Mouse (Mus musculus) right cerebral cortex, postnatal 10 days (tissue): ENCODE data around the gene Gypa.
A peak's percentile ranks its signal among the peaks of the same experiment; 100 is the strongest.

Source experiments
- DNase-seq, 2 experiments: peaks; one replicate each; pipeline ENCODE4 v3.0.0; 2021; ENCODE audit warnings: low spot score in 2 of 2

Gypa gene

DNA sequence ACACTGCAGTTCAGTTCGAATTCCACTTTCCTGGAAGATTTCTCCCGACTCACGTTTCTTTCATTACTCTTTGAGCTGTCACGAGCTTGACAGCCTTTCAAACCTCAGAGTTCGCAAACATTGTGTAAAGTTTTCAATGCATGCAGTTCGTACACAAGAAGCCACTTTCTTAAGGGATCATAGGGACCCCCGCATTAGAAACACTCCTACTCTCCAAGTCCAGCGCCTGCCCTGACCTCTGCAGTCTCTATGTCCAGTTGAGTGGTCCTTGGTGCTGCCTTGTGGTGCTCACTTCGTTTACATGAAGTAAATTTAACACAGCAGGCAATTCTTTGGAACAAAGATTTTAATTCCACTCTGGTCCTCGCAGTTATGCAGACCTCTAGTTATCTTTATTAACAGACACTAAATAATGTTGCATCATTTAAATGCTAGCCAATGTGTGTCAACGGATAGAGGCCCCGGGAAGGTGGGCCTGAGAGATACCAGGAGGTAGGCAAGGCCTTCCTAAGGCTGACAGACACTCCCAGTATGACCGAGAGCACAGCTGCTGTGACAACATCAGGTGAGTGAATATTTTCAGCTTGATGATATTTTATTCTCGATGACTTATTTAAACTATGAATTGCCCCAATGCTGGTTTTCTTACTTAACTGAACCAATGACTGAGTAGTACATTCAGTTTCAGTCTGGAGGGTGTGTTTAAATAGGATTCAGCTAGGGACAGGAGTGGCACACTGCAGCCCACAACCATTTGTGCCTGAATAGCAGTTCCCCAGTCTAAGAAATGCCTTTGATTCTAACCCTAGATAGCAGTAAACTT, at the start of gene Gypa:
Gypa (plus strand) TSS at position 259 of the 823 bp plus-strand sequence.
- no peak for DNase-seq

DNA sequence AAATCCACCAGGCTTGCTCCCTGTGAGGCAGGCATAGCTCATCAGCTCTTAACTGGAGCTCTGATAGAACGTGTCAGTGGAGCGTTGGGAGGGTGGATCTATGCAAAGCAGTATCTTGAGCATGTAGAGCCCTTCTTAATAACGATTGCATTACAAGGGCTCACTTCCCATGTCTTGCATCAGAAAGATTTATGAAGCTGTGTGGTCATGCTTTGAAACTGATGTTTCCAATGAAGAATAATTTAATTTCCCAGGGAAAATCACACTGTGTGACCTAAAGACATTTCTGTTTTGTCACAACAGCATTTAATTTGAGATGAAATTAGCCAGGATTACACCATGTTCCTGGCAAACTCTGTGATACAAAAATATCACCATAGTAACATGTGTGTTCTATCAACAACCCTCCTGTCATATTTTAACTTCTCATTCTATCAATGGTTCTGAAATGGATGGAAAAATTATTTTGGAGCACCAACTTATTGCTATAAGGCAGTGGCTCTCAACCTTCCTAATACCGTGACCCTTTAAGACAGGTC, 49.0 kb upstream of the Gypa start:
- no peak for DNase-seq

DNA sequence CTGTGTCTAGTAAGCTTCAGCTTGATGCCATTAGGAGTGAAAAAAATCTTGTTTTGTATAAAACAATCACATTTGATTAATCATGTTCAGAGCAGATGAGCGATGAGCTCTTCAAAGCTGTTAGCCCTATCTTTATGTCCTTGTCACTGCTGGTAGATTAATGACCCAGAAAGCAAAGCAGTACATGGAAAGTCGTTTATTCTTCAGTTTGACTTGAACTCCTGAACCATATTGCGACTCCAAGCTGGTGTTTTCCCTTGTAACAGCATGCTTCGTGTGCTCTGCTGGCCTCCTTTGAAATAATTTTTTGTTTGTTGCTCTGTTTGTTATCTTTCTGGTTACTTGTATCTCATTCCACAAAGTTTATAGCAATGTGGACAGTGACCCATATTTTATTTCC, 46.4 kb upstream of the Gypa start:
- no peak for DNase-seq

DNA sequence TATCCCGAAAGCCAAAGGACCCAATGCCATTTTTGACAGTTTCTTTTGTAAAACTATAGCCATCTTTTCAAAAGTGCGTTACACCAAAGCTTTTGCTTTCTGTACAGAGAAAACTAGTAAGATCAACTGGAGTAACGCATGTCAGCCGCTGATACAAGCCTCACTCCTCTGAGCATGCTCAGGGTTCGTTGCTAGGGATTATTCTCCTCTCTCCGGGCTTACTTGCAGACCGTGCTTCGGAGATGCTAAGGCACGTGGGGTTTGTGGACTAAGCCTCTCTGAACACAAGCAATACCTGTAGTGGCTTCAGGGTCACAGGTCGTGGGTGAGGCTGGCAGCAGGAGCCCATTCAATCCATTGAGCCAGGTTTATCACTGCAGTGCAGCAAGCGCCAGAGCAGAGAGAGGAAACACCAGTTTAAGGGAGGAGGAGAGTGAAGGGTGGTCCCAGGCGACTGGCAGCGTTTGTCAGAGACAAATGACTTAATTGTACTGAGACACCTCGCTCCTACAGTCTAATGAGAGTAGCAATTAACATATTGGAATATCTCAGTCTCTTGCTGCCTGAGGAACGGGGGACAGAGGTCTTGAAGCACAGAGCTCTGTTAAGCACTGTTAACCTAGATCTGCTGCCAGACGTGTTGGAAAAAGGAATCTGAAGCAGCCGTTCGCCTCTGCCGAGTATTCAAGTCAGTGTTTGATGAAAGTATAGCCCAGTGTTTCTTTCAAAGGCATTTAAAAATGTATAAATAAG, 41.5 kb upstream of the Gypa start:
- DNase-seq: peak; percentile 18 to 21

DNA sequence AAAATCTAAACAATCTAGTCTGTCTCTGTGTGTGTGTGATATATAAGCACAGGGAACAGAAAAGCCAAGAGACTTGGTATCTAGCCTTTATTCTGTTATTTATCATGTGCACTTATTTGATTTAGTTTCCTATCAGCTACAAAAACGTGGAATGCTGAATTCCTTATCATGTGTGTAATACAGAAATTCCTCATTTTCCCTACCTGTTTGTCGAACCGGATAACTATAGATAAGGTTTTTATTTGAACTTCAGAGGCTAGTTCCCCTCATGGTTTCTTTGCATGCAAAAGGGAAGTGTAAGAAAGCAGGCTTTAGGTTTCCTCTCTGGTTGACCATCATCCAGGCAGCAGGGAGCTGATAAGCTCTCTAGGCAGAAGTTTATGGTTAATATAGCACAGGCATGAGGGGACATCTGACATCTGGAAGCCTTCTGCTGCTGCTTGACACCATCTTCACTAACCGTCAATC, 30.1 kb upstream of the Gypa start:
- no peak for DNase-seq

DNA sequence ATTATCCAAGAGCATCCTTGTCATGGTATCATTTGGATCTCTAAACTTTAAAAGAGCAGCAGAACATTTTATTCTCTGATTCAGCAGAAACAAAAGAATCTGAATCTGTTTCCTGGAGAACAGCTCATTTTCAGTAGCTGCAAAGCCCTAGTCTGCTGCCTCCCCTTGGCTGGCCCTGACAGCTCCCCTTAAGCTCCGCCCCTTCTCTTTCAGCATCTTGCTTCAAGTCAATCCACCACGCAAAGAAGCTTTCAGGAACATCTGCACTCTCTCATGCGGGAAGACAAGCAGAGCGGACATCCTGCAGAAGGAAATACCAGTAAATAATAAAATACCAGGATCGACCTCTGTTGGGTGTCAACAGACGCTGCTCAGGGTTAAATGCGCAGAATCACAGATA, 18.6 kb upstream of the Gypa start:
- DNase-seq: no peak

DNA sequence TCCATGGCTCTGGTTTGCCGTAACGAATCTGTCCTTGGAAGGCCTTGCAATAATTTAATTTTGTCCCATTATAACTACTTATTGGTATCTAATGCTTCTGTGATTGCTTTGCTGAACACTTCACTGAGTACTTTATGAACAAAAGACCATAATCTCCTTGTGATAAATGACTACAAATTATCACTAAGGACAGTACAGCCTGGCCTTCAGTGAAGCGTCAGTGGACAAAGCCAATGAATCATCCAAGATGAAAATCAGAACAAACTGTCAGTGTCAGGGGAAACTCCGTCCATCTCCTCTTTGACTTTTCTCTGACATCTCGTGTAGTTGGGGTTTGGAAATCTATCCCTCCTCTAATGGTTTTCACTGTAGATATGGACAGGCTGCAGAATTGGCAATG, 15.4 kb upstream of the Gypa start:
- no peak for DNase-seq

DNA sequence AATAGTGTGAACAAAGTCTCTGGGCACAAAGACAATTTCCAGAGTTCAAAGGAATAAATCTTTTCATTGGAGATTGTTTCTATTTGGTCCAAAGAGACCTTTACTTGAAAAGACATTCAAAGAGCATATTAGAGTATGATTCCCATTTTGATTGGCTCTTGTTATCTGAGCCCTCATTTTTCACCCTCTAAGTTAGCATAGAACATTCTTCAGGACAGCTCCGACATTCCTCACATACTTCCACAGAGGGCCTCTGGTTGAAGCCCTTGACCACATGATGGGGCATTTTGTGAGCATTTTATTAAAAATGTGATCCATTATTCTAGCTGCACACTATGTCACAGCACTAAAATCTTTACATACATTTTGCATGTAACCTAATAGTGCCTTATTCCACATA, 14.5 kb upstream of the Gypa start:
- DNase-seq: no peak

DNA sequence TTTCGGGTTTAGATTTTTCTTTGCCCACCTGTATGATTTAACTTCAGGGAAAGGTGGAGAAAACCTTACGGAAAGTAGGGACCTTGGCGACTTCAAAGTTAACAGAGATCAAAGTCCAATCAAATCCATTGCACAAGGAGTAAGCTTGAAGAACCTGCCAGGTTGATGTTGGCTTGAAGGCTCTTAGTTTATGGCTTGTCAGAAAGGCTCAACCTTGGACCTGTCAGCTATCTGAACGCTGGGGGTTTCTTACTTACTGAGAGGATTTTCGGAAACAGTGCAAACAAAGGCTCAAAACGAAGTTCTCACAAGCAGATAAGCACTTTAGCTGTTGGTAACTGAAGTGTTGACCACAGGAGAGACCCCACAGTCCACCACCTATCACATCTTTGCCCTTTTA, 11.4 kb upstream of the Gypa start:
- no peak for DNase-seq

DNA sequence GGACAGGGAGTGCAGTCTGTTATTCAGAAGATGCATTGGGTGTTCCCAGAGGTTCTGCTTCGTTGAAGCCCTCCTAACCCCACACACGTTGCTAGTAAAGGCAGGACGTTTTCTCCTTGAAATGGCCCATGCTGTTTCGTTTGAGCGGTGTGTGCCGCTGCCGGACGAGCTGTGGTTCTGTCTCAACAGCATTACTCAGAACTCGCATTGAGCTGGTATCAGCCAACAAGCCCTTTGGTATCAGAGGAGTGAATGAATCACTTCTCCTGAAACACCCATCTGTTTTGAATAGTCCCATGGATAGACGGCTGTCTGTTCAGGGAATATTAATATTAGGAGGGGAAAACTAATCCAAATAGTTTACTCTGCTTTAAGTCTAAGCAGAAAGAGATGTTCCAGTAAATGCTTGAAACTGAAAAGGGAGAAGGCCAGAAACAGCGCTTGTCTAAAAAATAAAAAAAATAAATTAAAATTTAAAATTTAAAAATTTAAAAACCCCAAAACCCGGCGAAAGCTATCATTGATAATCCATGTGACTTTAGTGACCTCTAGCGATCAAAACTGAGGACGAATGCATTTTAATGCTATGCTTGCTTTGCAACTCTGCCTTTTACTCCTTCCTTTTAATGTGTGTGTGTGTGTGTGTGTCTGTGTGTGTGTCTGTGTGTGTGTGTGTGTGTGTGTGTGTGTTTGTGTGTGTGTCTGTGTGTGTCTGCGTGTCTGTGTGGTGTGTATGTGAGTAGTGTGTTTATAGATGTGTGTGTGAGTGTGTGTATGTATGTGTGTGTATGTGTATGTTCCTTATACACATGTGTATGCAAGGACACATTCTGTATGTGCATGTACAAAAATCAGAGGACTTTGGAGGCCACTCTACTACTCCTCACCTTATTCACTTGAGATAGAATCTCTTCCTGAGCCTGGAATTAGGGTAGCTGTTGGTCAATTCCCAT, 10.5 kb upstream of the Gypa start:
- DNase-seq: peak in 1 of 2 experiments; percentile 29

DNA sequence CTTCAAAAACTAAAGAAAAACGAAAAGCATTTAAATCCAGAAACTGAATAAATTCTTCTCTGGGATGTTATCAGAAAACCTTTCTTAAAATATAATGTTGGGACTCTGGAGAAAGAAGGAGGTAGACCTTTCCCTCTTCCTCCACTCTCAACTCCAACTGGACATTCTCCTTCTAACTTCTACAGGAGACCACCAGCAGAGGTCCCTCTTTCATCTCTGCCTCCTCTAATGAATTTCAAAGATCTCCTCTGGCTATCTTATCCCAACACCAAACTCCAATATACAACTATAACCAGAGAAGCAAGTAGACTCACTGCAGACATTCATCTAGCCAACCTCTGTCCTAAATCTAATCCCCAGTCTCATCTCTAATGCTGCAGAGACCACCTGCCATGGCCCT, 2.0 kb upstream of the Gypa start:
- DNase-seq: no peak

DNA sequence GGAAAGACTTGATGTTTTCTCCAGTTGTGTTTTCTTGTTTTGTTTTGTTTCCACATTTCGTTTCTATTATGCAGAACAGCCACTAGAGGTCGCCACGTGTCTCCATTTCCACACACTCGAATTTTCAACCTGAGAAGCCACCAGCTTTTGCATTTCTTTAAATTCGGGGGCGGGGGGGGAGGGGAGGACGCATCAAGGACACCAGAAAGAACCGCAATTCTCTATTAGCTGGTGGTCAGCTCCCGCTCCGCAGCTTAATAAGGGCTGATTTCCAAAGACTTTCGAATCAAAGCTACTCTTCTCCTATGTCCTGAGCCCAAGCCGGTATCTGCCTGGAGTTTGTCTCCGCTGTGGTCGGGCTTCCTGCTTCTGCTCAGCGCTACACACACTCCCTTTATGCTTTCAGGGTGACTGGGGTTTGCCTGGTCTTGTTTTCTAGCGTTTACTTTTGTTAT, 567 bp upstream of the Gypa start:
- DNase-seq: peak; percentile 42 to 71

DNA sequence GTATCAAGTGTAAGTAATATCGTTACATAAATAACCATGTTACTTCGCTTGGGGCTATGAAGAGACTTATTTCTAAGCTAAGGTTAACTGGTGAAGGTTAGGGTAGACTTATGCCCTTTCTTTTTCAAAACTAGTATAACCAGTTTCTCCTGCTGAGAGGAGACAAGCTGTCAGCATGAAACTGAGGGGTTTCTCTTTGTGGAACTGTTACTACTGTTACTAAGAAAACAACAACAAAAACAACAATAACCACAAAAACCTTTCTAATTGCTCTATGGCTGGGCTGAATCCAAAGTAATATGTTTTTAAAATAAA, 722 bp downstream of the Gypa start:
- no peak for DNase-seq

DNA sequence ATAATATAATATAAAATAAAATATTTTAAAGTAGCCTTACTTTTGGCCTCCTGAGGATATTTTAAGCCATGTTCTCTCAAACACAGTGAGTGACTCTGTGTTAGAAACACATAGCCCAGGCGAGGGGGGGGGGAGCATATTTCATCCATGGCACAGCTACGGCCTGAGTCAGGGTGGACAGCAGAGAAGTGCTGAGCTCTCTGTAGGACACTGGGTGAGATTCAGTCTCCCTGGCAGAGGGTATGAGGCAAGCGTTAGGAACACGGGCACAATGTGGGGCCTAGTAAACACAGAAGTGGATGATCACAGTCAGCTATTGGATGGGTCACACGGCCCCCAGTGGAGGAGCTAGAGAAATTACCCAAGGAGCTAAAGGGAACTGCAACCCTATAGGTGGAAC, 1.2 kb downstream of the Gypa start:
- DNase-seq: no peak

DNA sequence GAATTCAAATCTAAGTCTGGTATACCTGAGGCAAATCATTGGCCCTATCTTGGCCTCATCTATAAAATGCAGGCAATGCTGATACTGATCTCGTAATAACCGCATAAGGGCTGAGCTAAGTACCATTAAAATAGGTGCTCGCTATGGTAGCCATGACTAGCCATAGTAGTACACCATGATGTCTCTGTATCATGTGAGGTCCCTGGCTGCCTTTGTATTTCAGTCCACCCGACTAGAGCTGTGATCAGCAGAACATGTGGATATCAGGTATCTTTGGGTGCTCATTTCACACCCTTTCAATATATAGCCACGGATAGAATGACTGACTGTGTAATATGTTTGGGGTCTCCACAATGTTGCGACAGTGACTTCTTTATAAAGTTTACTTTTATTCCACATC, 1.9 kb downstream of the Gypa start:
- no peak for DNase-seq

DNA sequence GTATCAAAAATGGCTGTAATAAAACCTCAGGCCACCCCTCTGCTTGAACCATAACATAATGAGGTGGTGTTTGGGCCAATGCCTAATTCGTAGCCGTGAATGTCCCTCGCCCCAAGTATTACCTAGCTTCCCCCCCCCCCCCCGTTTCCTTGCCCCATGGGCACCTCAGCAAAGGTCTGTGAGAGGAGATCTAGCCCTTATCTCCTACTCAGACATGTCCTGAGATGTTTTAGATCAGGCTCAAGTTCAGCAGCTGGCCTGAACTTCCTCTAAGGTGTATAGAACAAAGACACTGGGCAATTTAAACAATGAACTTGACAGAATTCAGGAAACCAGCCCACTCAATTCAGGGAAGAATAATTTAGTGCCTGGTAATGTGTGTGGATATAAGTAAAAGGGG, 3.7 kb downstream of the Gypa start:
- no peak for DNase-seq

DNA sequence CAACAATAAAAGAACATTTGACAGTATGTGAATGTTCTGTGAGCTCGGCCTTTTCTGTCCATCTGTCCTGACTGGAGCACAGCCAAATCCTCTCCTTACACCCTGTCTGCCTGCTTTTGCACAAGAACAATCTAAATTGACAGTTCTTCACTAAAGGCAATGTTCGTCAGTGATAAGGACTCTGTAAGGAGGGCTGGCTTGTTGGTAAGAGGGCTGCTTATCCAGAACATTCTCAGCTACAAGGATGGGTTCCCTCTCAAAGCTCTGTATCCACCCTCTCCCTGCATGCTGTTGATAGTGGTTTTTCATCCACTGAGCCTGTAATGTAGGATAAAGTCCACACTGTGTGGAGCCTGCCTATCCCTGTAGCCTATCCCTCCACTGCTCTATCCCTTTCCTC, 6.7 kb downstream of the Gypa start:
- DNase-seq: no peak

DNA sequence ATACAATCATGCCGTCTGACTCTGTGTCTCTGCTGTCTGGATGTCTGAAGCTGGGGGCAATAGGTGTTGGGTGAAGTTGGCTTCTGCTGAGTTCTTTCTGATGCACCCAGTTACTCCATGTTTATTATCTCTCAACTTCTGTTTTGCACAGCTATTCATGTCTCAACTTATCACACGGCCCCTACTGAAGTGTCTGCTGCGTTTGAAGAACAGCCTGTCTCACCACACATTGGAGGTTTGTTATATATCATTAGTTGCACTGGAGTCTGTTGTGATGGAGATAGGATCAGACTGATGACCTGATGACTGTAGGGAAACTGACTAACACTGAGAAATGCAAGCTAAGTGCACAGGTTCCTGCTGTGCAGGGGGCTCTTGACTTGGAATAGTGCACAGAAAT, 7.2 kb downstream of the Gypa start:
- DNase-seq: no peak

DNA sequence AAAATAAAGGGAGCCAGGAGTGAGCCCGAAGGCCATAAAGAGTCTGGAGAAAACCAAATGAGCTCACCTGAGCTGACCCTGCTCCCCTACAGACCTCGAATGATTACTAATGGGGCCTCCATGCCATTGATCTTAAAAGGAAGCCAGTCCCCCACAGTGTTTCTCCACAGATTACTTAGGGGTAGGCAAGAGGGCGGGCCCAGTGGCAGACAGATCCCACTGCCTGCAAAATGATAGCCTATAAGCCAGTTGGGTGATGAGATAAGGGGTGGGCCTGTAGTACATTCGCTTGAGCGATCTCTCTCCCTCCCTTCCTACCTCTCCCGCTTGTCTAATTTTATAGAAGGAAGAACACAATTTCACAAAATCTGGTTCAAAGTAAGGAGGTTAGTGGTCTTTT, 7.7 kb downstream of the Gypa start:
- DNase-seq: no peak

DNA sequence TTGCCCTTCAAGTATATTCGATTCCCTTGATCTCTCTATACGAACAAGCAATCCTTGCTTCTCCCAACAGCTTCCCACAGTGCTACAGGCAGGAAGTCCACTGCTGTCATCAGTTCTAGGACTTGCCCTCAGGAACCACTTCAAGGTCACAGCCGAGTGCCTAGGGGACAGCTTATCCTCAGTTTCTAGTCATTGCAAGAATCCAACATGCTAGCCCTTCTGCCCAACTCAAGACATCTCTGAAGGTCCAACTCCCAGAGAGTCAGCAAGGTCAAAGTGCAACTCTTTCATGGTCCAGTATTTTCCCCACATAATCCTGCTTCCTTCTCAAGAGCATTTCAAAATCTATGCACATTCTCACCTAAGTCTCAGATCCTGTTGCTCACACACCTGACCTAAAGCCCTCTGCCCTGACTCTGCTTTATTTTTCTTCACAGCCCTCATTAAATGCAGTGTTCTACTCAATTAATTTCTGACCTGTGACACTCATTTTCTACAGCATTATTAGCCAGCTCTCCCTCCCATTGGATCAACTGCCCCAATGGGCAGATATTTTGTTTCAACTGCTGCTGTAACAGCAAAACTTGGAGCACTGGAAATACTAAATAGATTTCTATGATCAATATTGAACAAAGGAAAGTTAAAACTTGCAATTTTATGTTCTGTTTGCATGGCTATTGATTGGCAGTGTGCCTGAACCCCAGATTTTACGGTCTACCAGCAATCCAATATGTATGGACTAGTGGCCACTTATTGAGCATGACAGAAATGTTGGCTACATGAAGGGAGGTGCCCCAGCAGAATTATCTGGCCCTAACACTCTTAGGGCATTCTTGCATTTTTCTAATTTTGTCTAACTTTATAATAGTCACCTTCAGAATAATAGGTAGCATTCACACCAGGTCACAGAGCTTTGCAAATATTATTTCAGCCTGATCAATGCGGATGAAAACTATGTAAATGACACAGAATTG, 33.1 kb downstream of the Gypa start:
- DNase-seq: no peak

DNA sequence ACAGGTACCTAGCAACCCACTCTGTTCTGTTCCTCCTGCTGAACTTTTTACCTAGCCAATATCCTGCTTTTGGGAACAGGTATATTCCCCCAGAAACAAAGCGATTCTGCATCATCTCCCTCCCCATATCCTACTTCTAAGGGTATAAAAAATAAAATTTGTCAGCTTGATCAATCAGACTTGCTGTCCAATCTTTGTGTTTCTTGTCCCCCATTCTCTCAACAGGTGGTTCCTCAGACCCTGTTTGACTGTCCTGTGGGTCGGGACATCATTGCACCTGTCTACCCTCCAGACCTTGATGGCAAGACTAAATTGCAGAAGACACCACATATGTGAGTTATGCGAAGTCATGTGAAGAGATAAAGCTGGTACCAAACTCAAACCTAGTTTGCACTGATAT, 48.3 kb downstream of the Gypa start:
- no peak for DNase-seq
